Mouse (Mus musculus) A20 (cell line): ENCODE data around the gene Pgs1.

Experiments
- DNase-seq: peaks from one replicate; pipeline ENCODE4 v3.0.0-alpha.2; 2011; ENCODE audit warnings: low read depth, low spot score

Gene Pgs1

DNA sequence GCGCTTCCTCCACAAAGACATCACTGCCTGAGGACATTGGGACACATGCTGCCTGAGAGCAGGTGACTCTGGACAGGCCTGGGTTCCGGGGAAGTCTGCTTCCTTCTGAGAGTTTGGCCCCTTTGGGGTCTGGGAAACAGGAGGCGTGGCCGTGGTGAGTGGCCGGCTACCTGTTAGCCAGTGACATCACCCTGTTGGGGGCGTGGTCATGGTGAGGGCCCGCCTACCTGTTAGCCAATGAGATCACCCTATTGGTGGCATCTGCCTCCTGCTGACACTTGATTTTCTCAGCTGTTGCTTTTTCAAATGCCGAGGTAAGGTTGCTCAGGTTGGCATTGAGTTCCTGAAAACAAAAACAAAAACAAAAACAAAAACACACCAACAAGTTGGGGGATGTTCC is 63.5 kb downstream of the Pgs1 start:
- peak; percentile 10 for DNase-seq

DNA sequence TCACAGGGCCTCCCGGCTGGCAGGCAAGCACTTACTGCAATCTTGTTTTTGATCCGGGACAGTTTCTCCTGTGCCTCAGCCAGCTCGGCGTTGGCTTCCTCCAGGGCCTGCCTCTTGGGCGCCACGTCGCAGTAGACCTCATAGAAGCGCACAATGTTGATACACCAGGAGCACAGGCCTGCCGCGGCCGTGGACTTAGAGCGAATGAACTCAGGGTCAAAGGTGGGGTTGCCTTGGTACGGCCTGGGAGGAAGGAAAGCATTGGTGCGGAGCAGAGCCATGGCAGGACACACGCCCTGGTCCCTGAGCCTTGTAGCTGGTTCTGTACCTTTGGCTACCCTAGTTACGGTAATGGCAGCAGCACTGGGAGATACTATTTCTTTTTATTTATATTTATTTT is 64.1 kb downstream of the Pgs1 start:
- DNase-seq, result no peak

DNA sequence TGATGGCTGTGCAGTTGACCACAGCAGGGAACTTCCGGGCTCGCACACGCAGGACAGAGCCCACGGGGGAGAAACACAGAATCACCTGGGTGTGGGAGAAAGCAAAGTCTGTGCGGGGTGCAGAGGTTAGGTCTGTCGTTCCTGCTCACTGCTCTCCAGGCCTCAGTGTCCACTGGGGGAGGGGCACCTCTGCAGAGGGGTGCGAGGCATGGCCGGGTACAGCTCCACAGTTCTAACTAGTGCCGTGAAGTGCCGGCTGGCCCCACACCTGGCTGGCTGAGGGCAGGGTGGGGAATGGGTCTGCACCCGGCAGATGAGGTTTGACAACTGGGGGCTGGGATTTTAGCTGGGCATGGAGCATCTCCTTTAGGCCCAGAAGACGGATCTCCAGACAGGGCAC is 72.3 kb downstream of the Pgs1 start:
- DNase-seq, result no peak

DNA sequence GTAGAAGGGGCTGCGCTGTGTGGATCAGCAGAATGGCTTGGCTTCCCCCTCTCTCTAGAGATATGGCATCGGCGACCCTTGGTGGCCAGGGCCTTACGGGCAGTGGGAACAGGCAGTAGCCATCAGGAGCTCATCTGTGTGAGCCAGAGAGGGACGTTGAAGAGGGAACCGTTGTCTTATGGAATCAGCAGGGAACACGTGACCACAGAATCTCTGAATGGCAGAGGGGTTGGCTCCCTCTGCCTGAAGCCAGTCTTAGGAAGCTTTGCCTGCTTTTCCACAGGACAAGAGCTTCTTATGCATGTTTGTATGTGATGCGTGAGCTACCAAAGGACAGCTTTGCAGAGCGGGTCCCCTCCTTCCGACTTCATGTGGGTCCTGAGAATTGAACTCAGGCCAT is 72.8 kb downstream of the Pgs1 start:
- no peak for DNase-seq

DNA sequence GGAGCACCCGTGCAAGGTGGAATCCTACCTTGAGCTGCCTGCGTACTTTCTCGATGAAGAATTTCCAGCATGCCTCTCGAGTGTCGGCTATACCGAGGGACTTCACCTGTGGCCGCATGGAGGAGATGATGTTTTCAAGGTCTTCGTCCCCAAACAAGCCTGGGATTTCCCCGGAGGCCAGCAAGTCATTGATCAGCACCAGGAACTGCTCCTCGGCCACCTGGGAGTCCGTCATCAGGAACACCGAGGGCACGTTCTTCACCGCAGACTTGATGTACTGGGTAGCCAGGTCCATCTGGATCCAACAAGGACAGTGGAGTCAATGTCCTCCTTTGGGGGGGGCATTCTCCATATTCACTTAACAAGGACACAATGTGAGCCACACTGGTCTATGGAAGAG is 73.9 kb downstream of the Pgs1 start:
- DNase-seq, result no peak

DNA sequence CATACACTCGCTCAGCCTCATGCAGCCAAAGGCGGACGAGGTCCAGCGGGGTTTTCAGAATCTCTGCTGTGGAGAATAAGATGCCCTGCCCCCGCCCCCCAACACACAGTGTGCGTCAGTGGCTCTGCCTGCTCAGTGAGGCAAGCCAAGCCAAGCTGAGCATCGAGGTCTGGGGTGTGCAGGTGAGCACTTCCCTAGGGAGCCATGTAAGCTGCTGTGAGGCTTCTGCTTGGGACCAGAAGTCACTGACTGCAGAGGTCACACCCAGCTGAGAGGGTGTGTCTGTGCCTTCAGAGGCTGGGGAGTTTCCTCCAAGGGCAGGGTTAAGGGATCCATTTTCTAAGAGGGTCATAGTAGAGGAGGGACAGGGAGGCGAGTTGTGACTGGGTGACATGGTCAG is 81.5 kb downstream of the Pgs1 start:
- peak; percentile 13 for DNase-seq

DNA sequence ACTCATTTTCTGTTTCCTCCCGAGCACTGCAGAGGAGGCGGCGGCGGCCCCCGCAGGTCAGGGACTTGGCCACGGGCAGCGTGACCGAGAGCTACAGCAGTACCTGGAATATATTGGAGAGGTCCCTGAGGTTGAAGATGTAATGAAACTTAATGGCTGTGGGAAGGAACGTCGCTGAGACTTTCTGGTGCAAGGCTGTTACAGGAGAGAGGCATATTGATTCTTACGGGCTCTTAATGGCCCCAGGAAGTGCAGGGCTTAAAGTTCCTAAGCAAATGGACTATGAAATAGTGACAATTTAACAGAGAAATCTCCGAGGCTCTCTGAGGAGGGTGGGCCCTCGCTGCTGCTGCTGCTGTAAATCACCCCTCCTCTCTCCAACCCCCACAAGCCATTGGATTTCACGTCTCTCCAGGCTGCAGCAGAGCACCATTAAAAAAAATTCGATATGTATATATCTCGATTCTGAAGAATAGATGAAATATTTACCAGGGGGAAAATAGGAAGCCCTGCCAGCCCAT is 82.8 kb downstream of the Pgs1 start:
- no peak for DNase-seq

DNA sequence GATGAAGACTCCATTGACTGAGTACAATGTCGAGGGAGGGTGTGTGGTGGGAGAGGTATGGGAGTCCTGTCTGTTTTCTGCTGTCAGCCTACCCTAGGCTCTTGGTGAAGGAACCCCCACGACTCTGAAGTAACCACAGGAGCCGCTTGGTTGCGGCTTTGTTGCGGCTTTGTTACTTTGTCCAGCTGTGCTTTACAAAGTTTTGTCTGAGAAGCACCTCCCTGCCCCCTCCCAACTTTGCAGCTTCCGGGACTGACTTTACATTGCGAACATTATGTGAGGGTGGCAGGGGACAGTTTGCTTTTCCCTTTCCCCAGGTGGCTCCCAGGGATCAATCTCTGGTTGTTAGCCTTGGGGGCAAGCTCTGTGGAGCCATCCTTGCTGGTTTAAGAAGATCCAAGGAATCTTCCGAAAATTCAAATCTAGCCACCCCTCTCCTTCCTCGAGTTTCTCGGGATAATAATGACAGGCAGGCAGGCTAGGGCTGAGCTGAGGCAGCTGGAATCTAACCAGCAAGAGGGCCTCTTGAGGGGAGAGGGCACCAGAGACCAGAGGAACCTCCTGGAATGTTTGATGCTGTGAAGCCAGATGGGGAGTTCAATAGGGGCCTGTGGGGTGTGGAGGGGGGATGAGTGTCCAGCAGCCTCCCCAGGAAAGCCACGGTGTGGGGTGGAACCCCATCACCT is 85.3 kb downstream of the Pgs1 start:
- DNase-seq, result no peak
